8 mouse cellular contexts compared by ENCODE assay signal in the genomic region with DNA sequence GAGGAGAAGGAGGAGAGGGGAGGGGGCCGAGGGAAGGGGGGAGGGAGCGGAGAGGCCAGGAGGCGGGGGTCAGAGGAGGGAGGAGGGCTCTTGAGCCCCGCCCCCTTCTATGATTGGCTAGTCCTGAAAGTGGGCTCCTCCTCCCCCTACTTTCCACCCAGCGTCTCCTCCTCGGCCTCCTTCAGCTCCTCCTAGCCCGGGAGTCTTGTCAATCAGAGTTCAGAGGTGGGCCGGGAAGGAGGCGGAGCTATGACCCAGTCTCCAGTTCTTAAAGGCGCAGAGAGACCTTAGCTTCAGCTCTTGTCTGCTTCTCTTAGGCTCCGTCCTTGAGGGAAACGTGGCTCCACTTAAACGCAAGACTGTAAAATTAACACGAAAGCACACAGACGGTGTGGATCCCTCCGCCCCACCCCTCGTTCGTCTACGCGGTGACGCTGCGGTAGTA. TPM values are rescaled to one million over a fixed set of nuclear protein-coding genes. Genes with fewer than 3 reads are reported as not detected.
A peak's percentile ranks its signal among the peaks of the same experiment; 100 is the strongest.
DNase-seq lines count a peak whose midpoint lies in the region; ATAC-seq lines count a peak whose summit lies in the region.

No protein-coding gene starts in this region.

- peak overlapping the region; percentile 46; the same call in 1 of the 2 replicates for H3K27ac ChIP-seq in forebrain, embryonic 14.5 days (ENCODE audit: low read depth, low read length)
- 0 out of 2 replicates have a peak overlapping the region, but pooled peaks have one; percentile 39 for H3K27ac ChIP-seq in liver, embryonic 15.5 days (replicated peaks)
- H3K27ac ChIP-seq in neural tube, embryonic 11.5 days (ENCODE audit: low read depth, low read length) = peak overlapping the region; percentile 34; the same call in 1 of the 2 replicates
- H3K27ac ChIP-seq in stomach, embryonic 16.5 days (ENCODE audit: low read length) = peak overlapping the region; percentile 94

- H3K4me3 ChIP-seq in forebrain, embryonic 14.5 days (ENCODE audit: low read depth, low read length) = peak overlapping the region; percentile 78
- H3K4me3 ChIP-seq in liver, embryonic 15.5 days (replicated peaks) = peak overlapping the region; percentile 65
- H3K4me3 ChIP-seq in neural tube, embryonic 11.5 days (ENCODE audit: low read depth, low read length) = peak overlapping the region; percentile 68
- peak overlapping the region; percentile 50 for H3K4me3 ChIP-seq in stomach, embryonic 16.5 days (replicated peaks; ENCODE audit: low read length)

- H3K9ac ChIP-seq in forebrain, embryonic 14.5 days (ENCODE audit: low read length) = peak overlapping the region; percentile 49; the same call in 1 of the 2 replicates
- 0 out of 2 replicates have a peak overlapping the region, but pooled peaks have one; percentile 38 for H3K9ac ChIP-seq in liver, embryonic 15.5 days
- peak overlapping the region; percentile 47; the same call in 1 of the 2 replicates for H3K9ac ChIP-seq in neural tube, embryonic 11.5 days (ENCODE audit: low read length)
- peak overlapping the region; percentile 73 for H3K9ac ChIP-seq in stomach, embryonic 16.5 days (ENCODE audit: low read length)

- intact Hi-C loops in heart, postnatal 10 days (cut with DNase I) = loop anchor here (5.0 kb wide), 2 partner anchors 145 to 220 kb away; no protein-coding TSS in a partner anchor

- no peaks in the 10 kb centered on the region for H3K27me3 ChIP-seq in forebrain, embryonic 14.5 days (replicated peaks; ENCODE audit: control insufficient read depth, insufficient read depth, low read length)
- H3K27me3 ChIP-seq in liver, embryonic 15.5 days = peaks cover 12% of the 10 kb centered on the region
- H3K27me3 ChIP-seq in neural tube, embryonic 11.5 days (ENCODE audit: control insufficient read depth, insufficient read depth, low read length) = no peaks in the 10 kb centered on the region
- no peaks in the 10 kb centered on the region for H3K27me3 ChIP-seq in stomach, embryonic 16.5 days (ENCODE audit: control insufficient read depth, insufficient read depth, low read length)

- H3K4me1 ChIP-seq in forebrain, embryonic 14.5 days (ENCODE audit: control insufficient read depth, insufficient read depth, low read length) = no peaks in the 10 kb centered on the region
- H3K4me1 ChIP-seq in liver, embryonic 15.5 days (replicated peaks) = peaks cover 15% of the 10 kb centered on the region
- peaks cover 10% of the 10 kb centered on the region for H3K4me1 ChIP-seq in neural tube, embryonic 11.5 days (ENCODE audit: control insufficient read depth, insufficient read depth, low read length)
- H3K4me1 ChIP-seq in stomach, embryonic 16.5 days (ENCODE audit: control insufficient read depth, insufficient read depth, low read length) = peaks cover 9% of the 10 kb centered on the region

- no peaks in the 10 kb centered on the region for H3K9me3 ChIP-seq in forebrain, embryonic 14.5 days (replicated peaks; ENCODE audit: control insufficient read depth, low read length)
- no peaks in the 10 kb centered on the region for H3K9me3 ChIP-seq in liver, embryonic 15.5 days (replicated peaks)
- no peaks in the 10 kb centered on the region for H3K9me3 ChIP-seq in neural tube, embryonic 11.5 days (ENCODE audit: control insufficient read depth, low read length)
- no peaks in the 10 kb centered on the region for H3K9me3 ChIP-seq in stomach, embryonic 16.5 days (replicated peaks; ENCODE audit: control insufficient read depth, low read length)

- H3K4me2 ChIP-seq in forebrain, embryonic 14.5 days (ENCODE audit: low read length) = peak overlapping the region; percentile 57
- H3K4me2 ChIP-seq in liver, embryonic 15.5 days = peak overlapping the region; percentile 85
- peak overlapping the region; percentile 53 for H3K4me2 ChIP-seq in neural tube, embryonic 11.5 days (ENCODE audit: low read depth)
- peak overlapping the region; percentile 56 for H3K4me2 ChIP-seq in stomach, embryonic 16.5 days (ENCODE audit: low read depth, low read length)

- ATAC-seq in forebrain, embryonic 14.5 days = peak; percentile 97
- ATAC-seq in liver, embryonic 15.5 days (ENCODE audit: insufficient read depth) = peak; percentile 100
- peak; percentile 97 for ATAC-seq in neural tube, embryonic 11.5 days (ENCODE audit: insufficient read depth, low FRiP score, low TSS enrichment)
- ATAC-seq in stomach, embryonic 16.5 days (ENCODE audit: insufficient read depth, low FRiP score) = peak; percentile 100

- under 1% methylated on average over 18 of the region's 22 CpGs for WGBS in forebrain, embryonic 14.5 days
- under 1% methylated on average over 18 of the region's 22 CpGs for WGBS in liver, embryonic 15.5 days (ENCODE audit: insufficient replicate concordance)
- 2% methylated on average over 19 of the region's 22 CpGs for WGBS in neural tube, embryonic 11.5 days
- WGBS in stomach, embryonic 16.5 days = under 1% methylated on average over 21 of the region's 22 CpGs

- peak; percentile 100 for DNase-seq in ES-CJ7 (ENCODE audit: low read depth, low spot score)
- peak; percentile 99 for DNase-seq in cerebellum, adult 11-12 months
- peak; percentile 100 for DNase-seq in forebrain, embryonic 14.5 days (ENCODE audit: low spot score)
- DNase-seq in heart, postnatal 10 days = peak; percentile 97 to 98
- DNase-seq in kidney, postnatal 4 days = peak; percentile 96 to 97
- DNase-seq in neural tube, embryonic 11.5 days (ENCODE audit: low spot score) = peak; percentile 95

- no peaks in the 10 kb centered on the region for H3K36me3 ChIP-seq in forebrain, embryonic 14.5 days (ENCODE audit: control insufficient read depth, insufficient read depth, low read length)
- no peaks in the 10 kb centered on the region for H3K36me3 ChIP-seq in liver, embryonic 15.5 days (replicated peaks)
- no peaks in the 10 kb centered on the region for H3K36me3 ChIP-seq in neural tube, embryonic 11.5 days (ENCODE audit: control insufficient read depth, insufficient read depth, low read length)
- no peaks in the 10 kb centered on the region for H3K36me3 ChIP-seq in stomach, embryonic 16.5 days (ENCODE audit: control insufficient read depth, insufficient read depth, low read length)

RNA-seq across cellular contexts. Expression of a gene that starts 0.2 kb away (rescaled TPM):
- polyA plus RNA-seq in forebrain, embryonic 14.5 days (2014; fragmentation: Nextera tagmentation; extraction: Ambion mirVana) = 66.7 and 76.8 TPM in 2 replicates
- 10 to 100 TPM; 67.4 to 78.3 TPM for total RNA-seq in heart, postnatal 10 days (2021)
- 2.0 and 2.6 TPM in 2 replicates for polyA plus RNA-seq in liver, embryonic 15.5 days (2015; fragmentation: Nextera tagmentation; extraction: Ambion mirVana)
- 45.8 and 47.9 TPM in 2 replicates for polyA plus RNA-seq in neural tube, embryonic 11.5 days (2014; fragmentation: Nextera tagmentation; extraction: Ambion mirVana)
- polyA plus RNA-seq in stomach, embryonic 16.5 days (2015; fragmentation: Nextera tagmentation; extraction: Ambion mirVana) = 32.4 and 35.6 TPM in 2 replicates

Comparison
In these comparisons a context has a peak if more than half of its experiments do, and no peak if none do; other contexts are left out.
1. Peak in every context shown above with its lines: DNase-seq, ATAC-seq, H3K4me3 ChIP-seq and H3K27ac ChIP-seq.
2. H3K27ac ChIP-seq: peak in every context shown above with its lines; median percentile 94 in stomach, embryonic 16.5 days; 46 in forebrain, embryonic 14.5 days; 39 in liver, embryonic 15.5 days; 34 in neural tube, embryonic 11.5 days.